Mouse (Mus musculus) right cerebral cortex, postnatal 14 days (tissue): Measurements from ENCODE around the gene Ppp3ca.

Experiments
- DNase-seq: peaks from one replicate; pipeline ENCODE4 v3.0.0; 2022

Gene Ppp3ca

GRCm38 (mm10) chr3:136769486-136769882 is 99.6 kb downstream of the Ppp3ca start:
- DNase-seq, result no peak

GRCm38 (mm10) chr3:136771700-136772099 is 101.8 kb downstream of the Ppp3ca start:
- no peak for DNase-seq

GRCm38 (mm10) chr3:136773217-136773616 is 103.3 kb downstream of the Ppp3ca start:
- DNase-seq, result no peak

GRCm38 (mm10) chr3:136774196-136774595 is 104.3 kb downstream of the Ppp3ca start:
- DNase-seq, result no peak

- DNase-seq, result no peak
Observed at GRCm38 (mm10) chr3:136776525-136776924, 106.6 kb downstream of the Ppp3ca start.

GRCm38 (mm10) chr3:136777380-136777779 is 107.5 kb downstream of the Ppp3ca start:
- DNase-seq, result no peak

GRCm38 (mm10) chr3:136777787-136778216 is 107.9 kb downstream of the Ppp3ca start:
- DNase-seq, result no peak

GRCm38 (mm10) chr3:136780321-136780720 is 110.4 kb downstream of the Ppp3ca start:
- DNase-seq, result no peak

- no peak for DNase-seq
Observed at GRCm38 (mm10) chr3:136782058-136782457, 112.1 kb downstream of the Ppp3ca start.

GRCm38 (mm10) chr3:136785686-136786085 is 115.8 kb downstream of the Ppp3ca start:
- no peak for DNase-seq

GRCm38 (mm10) chr3:136790261-136790871 is 120.4 kb downstream of the Ppp3ca start:
- no peak for DNase-seq

- DNase-seq, result no peak
Observed at GRCm38 (mm10) chr3:136791404-136791803, 121.5 kb downstream of the Ppp3ca start.

- DNase-seq, result no peak
Observed at GRCm38 (mm10) chr3:136791946-136792345, 122.0 kb downstream of the Ppp3ca start.

- DNase-seq, result no peak
Observed at GRCm38 (mm10) chr3:136793411-136793810, 123.5 kb downstream of the Ppp3ca start.

GRCm38 (mm10) chr3:136794426-136795217 is 124.7 kb downstream of the Ppp3ca start:
- DNase-seq, result no peak

- no peak for DNase-seq
Observed at GRCm38 (mm10) chr3:136798896-136799295, 129.0 kb downstream of the Ppp3ca start.

- no peak for DNase-seq
Observed at GRCm38 (mm10) chr3:136802595-136802994, 132.7 kb downstream of the Ppp3ca start.

- no peak for DNase-seq
Observed at GRCm38 (mm10) chr3:136805897-136806296, 136.0 kb downstream of the Ppp3ca start.

GRCm38 (mm10) chr3:136810271-136810670 is 140.3 kb downstream of the Ppp3ca start:
- DNase-seq, result no peak

- DNase-seq, result no peak
Observed at GRCm38 (mm10) chr3:136812162-136812561, 142.2 kb downstream of the Ppp3ca start.

GRCm38 (mm10) chr3:136812791-136813190 is 142.9 kb downstream of the Ppp3ca start:
- no peak for DNase-seq

GRCm38 (mm10) chr3:136813886-136814285 is 144.0 kb downstream of the Ppp3ca start:
- DNase-seq, result no peak

GRCm38 (mm10) chr3:136814916-136815315 is 145.0 kb downstream of the Ppp3ca start:
- DNase-seq, result no peak

- no peak for DNase-seq
Observed at GRCm38 (mm10) chr3:136816319-136816718, 146.4 kb downstream of the Ppp3ca start.
